Mouse (Mus musculus) c-Kit-negative CD71-positive TER-119-positive erythroid progenitor cells, embryonic 14.5 days (primary cell): ENCODE results near the gene Cemip2.

Experiments
- DNase-seq: peaks from one replicate; pipeline ENCODE4 v3.0.0-alpha.2; 2013; ENCODE audit warnings: low read depth, low spot score

Gene Cemip2

GRCm38 (mm10) chr19:21778147-21778917 is at the start of gene Cemip2:
TSS of gene Cemip2 (plus strand) at chr19:21778342.
- peak; percentile 86 for DNase-seq

- no peak for DNase-seq
These were observed 49.8 kb upstream of the Cemip2 start for GRCm38 (mm10) chr19:21728342-21728741.

DNA sequence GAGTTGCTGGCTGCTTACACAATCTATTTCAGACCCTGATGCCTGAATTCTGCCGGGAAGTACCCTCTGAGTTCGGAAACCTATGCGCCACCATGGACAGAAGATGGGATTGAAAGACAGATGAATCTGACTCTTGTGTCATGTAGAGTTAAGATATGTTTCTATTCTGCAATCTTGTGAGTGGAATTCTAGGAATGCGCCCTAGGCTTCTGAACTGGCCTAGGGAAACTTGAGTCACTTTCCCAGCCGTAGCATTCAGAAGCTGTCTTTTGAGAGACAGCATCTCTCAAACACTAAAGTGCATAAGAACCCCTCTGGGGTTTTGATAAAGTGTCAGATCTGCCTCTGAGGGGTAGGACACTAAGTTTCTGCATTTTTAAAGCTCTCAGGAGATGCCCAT is 46.3 kb upstream of the Cemip2 start:
- no peak for DNase-seq

- no peak for DNase-seq
These were observed 45.0 kb upstream of the Cemip2 start for GRCm38 (mm10) chr19:21733176-21733575.

DNA sequence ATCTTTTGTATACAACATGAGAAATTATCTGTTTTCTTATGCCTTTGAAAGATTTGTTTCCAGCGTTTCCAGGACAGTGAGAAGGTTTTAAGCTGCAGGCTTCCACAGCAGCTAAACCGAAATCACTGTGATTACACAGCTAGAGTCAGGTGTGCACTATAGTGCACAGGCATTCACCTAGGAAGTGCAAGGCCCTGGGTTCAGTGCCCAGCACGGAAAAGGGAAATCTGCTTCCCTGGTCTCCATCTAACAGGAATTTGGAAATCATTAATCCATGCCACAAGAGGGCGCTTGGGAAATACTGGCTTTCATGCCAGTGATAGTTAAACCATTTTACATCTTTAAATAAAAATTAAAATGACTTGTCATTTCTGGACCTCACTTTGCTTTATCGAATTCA is 44.0 kb upstream of the Cemip2 start:
- no peak for DNase-seq

- DNase-seq: no peak
These were observed 40.7 kb upstream of the Cemip2 start for GRCm38 (mm10) chr19:21737446-21737845.

GRCm38 (mm10) chr19:21737881-21738590 is 40.1 kb upstream of the Cemip2 start:
- no peak for DNase-seq

GRCm38 (mm10) chr19:21738591-21739280 is 39.4 kb upstream of the Cemip2 start:
- DNase-seq: no peak

GRCm38 (mm10) chr19:21742138-21742537 is 36.0 kb upstream of the Cemip2 start:
- no peak for DNase-seq

- DNase-seq: no peak
These were observed 32.6 kb upstream of the Cemip2 start for GRCm38 (mm10) chr19:21745586-21745985.

DNA sequence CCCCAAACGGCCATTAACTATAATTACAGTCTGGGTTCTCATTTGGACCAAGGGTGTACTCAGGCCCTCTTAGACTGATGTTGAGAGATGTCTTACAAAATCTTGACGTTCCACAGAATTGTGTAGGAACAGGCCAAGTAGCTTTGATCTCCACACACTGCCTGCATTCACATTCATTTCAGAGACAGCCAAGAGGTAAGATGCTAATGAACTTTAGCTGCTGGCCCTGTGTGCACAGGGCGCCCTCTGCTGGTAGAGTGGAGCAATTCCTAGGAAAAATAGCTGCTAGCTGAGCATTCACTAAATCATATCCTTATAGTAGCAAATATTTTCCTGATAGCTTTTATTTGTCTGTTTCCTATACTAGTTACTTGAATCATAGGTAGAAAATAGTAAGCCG is 30.8 kb upstream of the Cemip2 start:
- peak; percentile 25 for DNase-seq

DNA sequence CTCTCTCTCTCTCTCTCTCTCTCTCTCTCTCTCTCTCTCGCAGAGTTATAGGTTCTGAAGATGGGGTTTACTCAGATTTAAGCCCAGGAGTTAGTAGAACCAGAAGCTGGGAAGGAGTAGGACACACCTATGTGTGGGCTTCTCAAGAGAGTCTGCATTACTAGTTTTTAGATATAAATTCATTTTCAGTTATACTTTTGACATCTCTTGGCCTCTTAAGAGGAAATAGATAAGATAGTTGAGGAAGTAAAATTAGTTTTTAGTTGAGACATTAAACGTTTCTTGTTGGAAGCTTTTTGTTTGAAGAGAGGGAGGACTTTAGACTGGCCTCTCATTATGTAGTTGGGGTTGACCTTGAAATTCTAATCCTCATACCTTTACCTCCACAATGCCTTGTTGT is 28.0 kb upstream of the Cemip2 start:
- no peak for DNase-seq

GRCm38 (mm10) chr19:21761676-21762075 is 16.5 kb upstream of the Cemip2 start:
- DNase-seq: no peak

DNA sequence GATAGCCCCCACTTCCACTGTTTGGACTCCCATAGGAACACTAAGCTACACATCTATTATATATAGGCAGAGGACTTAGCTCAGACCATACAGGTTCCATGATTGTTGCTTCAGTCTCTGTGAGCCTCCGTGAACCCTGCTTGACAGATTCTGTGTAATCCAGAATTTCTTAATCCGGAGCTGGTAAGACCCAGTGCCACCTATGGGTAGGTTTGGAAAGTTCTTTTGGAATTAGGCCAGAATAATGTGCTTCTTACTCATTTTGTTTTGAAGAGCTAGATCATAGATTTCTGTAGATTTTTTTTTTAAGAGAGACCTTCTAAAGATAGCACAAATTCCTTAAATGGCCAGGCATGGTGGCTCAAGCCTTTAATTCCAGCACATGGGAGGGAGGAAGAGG is 14.1 kb upstream of the Cemip2 start:
- DNase-seq: no peak

DNA sequence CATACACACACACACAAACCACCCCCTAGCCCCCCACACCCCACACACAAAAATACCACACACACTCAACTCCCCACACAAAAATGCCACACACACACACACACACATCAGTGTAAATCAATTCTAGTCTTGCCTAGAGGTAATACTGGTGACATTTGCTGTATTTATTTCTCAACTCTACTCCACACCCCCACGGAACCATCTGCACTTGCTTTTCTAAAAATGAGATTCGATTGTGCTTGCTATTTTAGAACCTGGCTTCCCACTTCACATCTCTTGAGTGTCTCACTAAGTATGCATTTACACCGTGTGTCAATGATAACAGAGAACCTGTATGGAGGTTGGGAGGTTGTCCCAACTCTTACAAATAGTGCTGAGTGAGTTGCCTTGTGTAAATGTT is 13.4 kb upstream of the Cemip2 start:
- DNase-seq: no peak

DNA sequence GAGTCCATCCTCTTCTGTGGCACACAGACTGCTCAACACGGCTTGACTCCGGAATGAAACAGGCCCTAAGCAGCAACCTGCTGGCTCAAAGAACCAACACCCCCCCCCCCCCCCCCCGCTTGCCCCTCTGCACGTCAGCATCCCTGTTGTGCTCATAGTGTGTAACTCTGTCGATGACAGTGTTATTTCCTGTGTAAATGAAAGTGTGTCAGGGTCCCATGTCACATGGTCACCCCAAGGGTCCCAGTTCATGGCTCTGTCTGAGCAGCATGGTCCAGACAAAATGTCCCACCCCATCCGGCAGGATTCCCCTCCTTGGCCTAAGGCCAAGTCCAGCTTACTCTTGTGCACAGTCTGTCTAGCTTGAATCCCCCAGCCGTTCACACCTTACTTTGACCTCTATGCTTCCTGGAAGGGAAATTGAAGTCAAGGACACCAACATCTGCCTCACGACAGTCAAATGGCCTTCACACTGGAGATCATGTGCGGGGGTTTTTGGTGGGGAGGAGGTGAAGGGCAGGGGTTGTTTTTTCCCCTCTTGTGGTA is 10.6 kb upstream of the Cemip2 start:
- no peak for DNase-seq

DNA sequence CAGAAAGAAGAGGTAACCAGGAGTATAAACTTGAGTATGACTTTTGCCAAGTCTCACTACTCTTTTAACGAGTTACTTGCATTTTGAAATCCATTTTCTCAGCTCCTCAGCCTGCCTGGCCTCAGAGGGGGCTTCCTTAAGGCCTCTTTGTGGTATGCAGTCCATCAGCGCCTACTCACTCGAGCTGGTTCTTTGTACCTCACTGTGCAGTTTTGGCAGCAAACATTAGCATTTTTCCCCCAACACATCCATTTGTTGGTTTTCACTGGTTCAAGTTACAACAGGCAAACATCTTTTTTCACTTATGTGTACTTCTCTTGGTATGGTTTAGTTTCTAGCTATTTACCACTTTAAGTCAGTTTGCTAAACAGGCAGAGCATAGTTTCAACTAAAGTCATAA is 8.3 kb upstream of the Cemip2 start:
- DNase-seq: no peak

GRCm38 (mm10) chr19:21771586-21771985 is 6.6 kb upstream of the Cemip2 start:
- no peak for DNase-seq

DNA sequence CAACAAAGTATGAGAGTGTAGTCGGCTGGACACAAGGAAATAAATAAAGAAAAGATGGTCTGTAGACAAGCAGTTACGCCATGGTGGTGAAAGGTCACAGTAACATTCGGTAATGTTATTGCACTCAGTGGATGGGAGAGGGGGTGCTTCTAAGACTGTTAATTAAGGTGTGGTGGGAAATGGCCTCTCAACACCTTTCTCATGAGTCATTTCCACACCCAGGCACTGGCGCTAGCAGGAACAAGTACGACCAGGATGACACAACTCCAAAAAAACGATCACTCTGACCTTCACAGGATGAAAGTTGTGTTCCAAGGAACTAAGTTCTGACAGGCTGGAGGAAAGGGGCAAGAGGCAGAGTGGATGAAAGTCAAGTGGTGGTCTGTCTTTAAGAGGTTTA is 4.5 kb upstream of the Cemip2 start:
- DNase-seq: no peak

- no peak for DNase-seq
These were observed 2.5 kb upstream of the Cemip2 start for GRCm38 (mm10) chr19:21775629-21776028.

DNA sequence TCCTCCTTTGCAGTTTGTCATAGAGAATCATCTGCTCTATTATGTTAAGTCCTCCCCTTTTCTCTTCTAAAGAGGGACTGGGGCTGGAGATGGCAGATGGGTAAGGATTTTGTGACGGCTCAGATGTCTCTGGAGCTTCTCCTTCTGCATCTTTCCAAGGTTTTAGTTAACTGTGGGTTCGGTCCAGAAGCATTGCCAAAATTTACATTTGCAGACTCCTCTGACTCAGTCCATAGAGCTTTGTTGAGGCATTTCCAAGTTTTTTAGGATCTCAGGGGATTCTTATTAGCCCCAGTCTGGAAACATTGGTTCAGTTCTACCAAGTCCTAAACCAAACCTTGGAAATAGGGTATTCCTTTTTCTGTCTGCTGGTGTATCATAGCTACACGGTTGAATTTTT is 1.5 kb upstream of the Cemip2 start:
- no peak for DNase-seq

DNA sequence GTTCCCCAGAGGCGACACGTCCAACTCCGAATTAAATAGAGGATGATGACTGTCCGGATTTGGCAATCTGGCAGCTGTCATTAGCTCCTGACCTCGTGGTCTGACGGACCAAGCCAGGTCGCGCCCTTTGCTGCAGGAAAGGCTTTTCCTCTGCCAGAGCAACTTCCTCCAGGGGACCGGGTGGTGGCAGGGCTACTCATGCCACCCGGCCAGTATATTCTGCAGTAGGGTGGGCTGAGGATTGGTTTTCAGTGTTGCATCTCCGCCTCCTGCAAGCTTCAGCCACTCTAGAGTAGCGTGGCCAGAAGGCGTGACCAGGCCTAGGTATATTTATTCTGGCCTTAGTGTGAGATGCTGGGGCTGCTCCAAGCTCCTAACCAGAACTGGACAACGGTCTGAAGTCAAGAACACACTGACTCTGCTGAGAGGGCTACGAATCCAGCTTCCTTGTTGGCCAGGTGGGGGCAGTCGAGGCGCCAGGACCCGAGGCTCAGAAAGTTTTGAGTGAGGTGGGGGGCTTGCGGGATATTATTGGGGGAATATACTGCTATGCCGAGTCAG is 891 bp upstream of the Cemip2 start:
- DNase-seq: peak; percentile 6
